Mouse (Mus musculus) activated CD4-positive, CD25-positive, alpha-beta regulatory T cell, adult 4 months (primary cell): ENCODE measurements around the gene H2-Eb2. TPM values are rescaled to one million over a fixed set of nuclear protein-coding genes. Genes with fewer than 3 reads are reported as not detected.
"Not testable (repeated sequence)": the region's sequence is repeated elsewhere in the genome, so short reads cannot be mapped to it uniquely, and the experiment has no call there.

Experiments
- ATAC-seq: one replicate; pipeline ENCODE4 v1.8.0; 2017
- polyA plus RNA-seq, 2 experiments: library from polyadenylated mRNA; unstranded; fragments of 100-300 nt; shearing (Covaris generic); gene quantifications; one replicate each; pipeline ENCODE4 v1.2.1; 2017

The H2-Eb2 gene
- polyA plus RNA-seq, 2 experiments from 2014 or later, result 0.13 to 0.36 TPM

DNA sequence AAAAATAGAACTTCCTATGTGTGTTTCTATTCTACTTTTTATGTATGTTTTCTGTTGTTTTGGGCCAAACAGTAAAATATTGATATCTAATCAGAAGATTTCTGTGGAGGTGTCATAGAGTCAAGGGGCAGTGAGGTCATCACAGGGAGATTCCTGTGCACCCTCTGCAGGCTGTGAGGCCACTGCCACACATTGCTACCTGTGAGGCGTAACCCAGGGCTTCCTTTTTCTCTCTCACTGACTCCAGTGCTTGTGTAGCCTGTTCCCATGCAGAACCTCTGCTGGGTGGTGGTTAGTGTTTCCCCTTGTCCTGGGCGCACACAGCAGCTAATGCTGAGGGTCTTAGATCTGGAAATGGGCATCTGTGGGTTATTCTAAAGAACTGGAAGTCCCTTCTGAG is 19.1 kb upstream of the H2-Eb2 start:
- no peak for ATAC-seq

DNA sequence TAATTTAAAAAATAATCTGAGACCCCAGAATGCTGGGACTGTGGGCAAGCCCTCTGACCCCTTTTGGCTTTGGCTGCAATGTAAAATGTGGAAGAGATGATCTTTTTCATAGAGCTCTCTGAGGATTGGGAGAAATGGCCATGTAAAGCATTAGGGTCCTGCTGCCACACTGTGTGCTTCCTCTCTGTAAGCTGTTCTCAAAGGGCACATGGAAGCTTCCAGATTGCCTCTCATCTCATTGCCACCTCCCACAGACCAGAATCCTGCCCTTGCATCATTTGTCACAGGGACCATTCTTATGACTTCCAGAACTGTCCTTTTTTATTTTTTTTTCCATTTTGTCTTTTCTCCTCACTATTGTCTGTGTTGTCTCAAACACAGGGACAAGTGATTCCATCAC is 18.2 kb upstream of the H2-Eb2 start:
- no peak for ATAC-seq

DNA sequence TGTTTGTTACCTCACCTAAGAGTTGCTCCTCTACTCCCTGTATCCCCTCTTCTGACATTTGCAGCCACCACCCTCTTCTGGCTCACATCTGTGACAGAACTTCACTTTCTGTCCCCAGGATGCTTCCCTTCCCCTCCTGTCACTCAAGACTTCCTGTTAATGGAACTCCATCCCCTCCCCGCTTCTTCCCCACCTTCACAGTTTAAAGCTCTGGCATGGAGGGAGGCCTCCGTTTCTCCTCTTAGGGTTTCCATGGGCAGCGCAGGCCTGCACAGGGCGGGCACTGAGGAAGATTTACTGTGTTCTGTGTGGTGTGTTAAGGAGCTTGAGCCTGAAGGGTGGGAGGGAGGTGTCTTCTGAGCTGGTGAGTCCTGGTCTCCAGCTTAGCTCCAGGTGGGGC is 17.3 kb upstream of the H2-Eb2 start:
- no peak for ATAC-seq

DNA sequence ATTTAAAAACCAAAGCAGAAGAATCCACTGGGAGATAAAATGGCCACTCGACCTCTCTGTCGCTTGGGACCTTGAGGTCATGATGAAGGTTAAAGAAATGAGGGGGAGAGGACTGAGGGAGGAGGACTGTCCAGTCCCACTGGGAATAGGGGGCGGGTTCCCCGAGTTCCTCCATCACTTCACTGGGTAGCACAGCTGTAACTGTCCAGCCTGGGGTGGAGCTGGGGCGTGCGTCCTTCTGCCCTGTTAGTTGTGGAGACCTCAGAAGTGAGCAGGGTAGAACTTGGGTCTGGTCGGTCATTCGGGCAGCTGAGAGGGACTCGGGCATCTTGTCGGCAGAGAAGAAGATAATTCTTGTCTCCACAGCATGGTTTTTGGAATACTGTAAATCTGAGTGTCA is 16.2 kb upstream of the H2-Eb2 start:
- ATAC-seq, result no peak

DNA sequence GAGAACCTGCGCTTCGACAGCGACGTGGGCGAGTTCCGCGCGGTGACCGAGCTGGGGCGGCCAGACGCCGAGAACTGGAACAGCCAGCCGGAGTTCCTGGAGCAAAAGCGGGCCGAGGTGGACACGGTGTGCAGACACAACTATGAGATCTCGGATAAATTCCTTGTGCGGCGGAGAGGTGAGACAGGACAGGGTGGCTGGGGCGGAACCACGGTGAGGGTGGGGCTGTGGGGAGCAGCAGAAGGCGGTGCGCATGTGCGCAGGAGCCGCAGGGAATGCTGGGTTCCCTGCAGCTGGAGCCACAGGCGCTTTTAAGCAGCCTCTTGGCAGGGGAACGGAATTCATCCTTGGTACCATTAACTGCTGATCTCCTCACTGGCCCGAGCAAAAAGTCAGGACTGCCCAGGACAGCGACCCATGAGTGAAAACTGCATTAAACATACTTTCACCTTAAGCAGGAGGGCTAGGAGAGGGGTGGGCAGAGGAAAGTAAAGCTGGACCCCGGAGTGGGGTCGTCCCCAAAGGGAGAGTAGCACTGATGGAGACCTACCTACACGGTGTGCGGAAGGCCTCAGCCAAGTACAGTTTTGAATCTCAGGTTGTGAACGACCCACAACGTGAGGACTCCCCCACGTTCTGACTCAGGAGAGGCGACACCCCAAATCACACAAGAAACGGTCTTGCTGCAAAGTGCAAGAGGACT is 15.6 kb upstream of the H2-Eb2 start:
- ATAC-seq, result no peak

DNA sequence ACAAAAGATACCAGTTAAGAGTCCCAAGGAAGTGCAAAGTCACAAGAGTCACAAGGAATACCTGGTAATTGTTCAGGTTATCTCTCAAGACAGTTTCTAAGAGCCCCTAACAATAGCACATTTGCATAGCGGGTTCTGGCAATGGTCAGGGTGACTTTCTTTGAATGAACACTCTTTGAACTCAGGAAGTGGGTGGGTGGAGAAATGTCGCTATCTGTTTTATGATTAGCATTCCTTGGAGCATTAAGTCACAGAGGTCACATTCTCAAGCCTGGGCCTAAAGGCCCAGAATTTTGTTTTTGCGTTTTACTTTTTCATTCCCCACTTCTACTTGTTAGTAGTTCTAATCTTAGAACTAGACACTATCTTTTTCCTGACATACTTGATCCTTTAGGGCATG is 14.9 kb upstream of the H2-Eb2 start:
- not testable (repeated sequence) for ATAC-seq

DNA sequence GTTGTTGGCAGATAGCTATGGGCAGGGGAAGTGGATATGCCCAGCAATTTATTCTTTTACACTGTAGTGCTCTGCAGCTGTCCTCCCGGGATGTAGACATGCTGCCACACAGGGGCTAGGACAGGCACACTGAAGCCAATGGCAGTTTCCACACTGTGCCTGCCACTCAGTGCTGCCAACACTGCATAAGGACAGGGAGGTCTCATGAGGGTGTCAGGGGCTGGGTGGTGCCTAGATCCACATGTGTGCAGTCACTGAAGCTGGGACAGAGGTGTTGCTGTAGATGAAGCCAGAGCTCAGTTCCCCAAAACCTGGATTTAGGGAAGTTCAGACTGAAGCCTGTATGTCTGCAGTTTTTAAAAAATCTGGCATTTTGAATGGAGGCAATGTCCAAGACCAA is 13.3 kb upstream of the H2-Eb2 start:
- ATAC-seq, result no peak

DNA sequence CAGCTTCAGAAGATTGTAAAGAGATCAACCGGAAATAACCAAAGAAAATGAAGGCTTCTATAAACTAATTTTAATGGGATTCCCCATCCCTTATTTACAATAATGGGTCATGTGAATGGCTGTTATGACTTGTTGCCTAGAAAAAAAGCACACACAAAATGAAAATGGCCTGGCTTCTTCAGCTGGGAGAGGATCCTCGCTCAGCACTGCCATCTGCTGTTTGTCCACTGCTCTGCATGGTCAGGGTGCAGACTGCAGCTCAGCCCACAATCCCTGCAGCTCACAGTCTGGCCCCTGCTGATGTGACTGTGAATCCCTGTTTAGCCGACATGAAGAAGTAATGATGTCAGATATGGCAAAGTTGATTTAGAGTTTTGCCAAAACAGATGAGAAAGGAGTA is 12.1 kb upstream of the H2-Eb2 start:
- peak; percentile 52 for ATAC-seq

DNA sequence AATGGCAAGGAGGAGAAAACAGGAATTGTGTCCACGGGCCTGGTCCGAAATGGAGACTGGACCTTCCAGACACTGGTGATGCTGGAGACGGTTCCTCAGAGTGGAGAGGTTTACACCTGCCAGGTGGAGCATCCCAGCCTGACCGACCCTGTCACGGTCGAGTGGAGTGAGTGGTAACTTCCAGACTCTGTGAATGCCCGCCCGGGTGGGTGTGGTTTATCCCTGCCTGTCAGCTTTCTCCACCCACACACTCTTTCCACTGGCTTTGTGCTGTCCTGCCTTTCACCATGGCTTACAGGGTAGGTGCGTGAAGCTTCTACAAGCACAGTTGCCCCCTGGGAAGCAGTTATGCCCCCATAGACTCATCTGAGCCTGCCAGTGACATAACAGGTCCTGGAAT is 11.2 kb upstream of the H2-Eb2 start:
- no peak for ATAC-seq

DNA sequence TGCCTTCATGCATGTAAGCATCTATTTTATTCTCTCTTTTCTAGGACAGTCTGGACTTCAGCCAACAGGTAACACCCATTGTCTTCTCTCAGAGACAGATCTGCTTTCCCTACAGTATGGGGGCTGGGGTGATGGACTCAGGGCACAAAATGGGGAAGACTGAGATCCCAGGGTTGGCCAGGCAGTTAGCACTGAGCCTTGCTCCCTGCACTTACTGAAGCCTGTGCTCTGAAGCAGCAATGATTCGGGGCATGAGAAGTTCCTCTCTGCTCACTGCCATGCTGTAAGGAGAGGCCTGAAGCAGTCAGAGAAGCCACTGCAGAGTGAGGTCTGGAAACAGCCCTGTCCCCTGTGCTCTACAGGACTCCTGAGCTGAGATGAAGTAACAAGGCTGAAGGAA is 10.0 kb upstream of the H2-Eb2 start:
- no peak for ATAC-seq

DNA sequence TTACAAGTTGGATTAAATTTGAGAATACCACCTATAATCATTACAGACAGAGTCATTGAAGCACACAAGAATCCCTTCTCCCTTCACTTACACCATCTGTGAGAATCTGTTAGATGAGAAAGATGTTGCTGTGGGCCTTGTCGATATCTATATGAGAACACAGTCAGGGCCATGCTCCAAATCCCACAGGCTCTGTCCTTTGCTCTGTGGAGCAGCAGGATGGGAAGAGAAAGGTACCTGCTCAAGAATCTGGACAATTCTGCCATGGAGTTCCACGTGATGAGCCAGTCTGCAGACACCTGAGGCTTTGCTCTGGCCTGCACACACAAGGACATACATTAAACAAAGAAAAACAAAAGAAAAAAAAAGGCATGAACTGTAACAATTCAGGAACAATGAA is 8.8 kb upstream of the H2-Eb2 start:
- no peak for ATAC-seq

DNA sequence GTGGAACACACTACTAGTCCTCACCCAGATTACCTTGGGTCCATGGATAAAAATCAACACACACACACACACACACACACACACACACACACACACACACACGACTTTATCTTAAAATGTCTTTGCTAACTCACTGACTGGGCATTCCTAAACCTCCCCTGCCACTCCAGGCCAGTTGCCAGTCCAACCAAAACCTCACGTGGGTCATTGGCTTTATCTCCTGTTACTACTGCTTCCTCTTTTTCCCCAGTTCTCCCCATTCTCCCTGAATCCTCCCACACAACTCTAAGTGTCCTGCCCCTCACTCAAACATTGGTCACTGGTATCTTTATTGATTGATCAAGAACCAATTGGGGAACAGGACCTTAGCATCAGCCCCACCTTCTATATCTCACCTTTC is 8.2 kb upstream of the H2-Eb2 start:
- ATAC-seq, result no peak

DNA sequence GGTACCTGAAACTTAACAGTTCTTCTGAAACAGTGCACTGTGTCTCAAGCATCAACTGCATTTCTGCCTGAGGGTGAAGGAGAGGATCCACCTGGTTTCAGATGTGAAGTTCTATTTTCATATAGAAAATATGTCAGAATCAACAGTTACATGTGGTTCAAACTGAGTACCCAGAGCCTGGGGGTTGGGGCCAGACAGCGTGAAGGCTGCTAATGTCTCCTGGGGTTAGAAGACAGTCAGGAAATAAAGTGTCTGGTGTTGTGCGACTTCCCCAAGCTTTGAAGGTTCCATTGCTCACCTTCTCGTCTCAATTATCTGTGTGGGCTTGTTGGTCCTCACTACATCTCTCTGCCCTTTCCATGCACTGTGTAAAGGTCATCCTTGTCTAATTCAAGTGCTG is 908 bp downstream of the H2-Eb2 start:
- ATAC-seq, result no peak

DNA sequence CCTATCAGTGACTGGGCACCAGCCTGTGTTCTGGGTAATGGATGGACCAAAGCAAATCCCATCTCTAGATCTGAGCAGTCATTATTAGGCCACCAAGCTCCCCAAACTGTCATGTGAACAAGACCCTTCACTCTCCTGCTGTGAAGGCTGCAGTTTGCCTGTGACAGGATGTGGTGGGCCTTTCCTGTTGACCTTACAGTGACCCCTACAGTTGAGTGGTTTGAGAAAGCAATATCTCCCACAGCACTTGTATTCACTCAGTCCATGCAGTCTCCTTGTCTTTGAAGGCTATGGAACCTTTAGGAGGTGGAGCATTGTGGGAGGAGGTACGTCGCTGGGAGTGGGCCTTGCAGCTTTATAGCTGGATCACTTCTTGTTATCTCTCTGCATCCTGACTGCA is 4.3 kb downstream of the H2-Eb2 start:
- peak; percentile 78 for ATAC-seq

DNA sequence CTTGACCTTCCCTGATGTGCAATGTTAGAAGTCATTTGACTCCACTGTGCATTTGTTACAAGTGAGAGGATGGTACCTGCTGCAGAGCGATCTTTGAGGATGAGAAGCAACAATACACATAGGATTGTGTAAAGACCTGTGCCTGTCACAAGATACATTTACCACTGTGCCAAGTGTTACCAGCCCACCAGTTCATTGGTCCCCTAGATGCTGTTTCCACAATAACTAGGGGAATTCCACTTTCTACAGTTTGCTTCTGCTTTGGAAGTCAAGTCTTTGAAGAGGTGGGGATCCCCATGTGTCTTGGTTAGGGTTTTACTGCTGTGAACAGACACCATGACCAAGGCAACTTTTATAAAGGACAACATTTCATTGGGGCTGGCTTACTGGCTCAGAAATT is 5.7 kb downstream of the H2-Eb2 start:
- ATAC-seq, result no peak

DNA sequence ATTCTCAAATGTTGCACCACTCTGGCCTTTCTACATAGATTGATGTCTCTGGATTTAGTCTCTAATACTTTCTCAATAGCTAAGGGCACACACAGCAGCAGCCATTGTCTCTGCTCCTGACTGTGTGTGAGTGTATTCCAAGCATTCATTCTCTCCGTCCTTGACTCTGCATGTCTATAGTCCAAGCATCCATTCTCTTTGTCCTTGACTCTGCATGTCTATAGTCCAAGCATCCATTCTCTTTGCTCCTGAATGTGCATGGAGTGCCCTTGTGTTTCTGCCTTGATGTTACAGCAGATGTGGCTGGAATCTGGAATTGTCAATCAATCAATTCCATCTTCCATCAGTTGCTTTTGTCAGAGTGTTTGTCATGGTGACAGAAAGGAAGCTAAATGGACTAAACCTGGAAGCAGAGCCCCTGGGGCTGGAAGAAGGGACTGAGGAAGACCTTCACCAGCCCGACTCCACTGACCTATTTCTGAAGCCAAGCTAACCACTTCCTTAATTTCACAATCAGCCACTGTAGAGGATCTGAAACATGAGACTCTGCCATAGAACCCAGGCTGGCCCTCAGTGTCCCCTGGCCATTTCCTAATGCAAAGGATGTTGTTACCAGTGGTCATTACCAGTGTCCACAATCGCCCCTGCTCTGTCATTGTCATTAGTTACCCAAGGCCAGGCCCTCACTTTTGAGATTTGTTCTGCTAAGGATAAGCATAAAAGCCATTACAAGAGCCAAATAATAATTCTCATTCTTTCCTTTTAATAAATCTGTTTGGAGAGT is 15.3 kb downstream of the H2-Eb2 start:
- no peak for ATAC-seq

DNA sequence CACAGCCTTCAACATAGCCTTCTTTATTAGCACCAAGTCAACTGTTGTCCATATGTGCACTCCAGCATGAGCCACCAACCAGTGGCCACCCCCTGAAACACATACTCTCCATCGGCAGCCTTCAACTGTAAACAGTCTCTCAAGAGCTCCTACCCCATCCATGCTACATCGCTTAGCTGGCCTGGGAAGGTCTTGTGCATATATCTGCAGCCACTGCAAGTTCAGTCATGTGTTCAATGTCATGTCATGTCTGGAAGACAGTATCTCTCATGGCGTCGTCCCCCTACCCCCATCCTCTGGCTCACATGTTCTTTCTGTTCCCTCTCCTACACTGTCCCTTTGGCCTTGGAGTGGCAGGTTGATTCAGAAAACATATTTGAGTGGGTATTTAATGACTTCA is 19.4 kb downstream of the H2-Eb2 start:
- ATAC-seq, result no peak

DNA sequence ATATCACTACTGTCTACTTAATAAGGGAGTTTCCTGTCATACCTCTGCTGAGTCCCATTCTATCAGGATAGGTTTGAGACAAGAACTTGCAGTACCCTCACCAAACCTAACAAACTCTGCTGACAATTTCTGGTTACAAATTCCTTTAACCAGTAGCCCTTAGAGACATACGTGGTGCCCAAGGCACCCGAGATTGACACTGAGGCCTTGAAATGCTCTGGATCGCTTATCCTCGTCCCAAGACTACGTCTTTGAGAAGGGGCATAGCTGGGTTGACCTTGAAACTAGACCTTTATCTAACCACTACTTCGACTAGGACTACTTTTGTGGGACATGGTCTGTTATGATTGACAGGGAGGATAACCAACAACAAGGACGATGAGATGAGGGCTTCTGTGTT is 20.0 kb downstream of the H2-Eb2 start:
- ATAC-seq, result no peak

DNA sequence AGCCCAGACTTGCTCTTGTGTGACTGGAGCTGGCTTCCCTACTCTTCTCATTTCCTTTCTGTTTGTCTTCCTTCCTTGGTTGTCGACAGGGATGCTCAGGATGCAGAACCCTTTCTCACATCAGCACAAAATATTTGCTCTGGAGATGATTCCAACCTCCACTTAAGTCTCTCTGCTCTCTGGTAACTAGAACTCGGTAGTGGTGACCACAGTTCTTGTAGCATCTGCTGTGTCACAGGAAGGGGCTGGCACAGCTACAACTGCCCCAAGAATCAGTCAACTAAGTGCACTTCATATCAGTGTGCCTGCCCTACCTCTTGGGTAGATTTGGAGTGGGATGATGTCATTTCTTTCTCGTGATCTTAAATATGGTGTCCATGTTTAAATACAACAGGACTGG is 20.6 kb downstream of the H2-Eb2 start:
- no peak for ATAC-seq

DNA sequence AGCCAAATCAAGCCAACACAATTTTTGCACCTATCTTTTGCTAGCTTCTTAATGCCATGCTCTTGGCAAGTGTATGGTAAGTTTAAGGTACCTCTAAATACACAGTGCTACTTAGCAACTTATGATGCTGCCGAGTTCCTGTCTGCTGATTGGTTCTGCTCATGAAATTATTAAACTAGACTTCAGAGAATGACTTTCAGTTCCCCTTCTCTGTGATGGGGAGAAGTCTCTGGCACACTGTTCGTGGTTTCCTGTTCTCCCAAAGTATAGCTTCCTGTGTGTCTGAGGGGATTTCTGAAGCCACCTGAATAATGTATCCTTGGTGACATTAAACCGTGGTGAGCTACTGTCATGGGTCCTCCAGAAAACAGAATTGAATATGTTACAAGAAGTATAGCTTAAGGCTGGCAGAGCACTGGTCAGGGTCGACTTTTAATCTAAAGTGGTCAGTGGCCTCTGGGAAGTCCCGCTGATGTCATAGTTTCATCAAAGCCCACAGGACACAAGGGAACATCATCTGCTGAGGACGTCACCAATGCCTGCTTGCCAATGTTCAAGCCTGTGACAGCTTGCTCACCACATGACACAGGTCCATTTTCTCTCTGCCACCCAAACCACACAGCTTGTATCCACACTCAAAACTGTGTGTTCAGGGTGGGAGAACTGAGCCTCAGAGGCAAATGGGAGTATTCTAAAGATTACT is 22.3 kb downstream of the H2-Eb2 start:
- peak; percentile 91 for ATAC-seq

DNA sequence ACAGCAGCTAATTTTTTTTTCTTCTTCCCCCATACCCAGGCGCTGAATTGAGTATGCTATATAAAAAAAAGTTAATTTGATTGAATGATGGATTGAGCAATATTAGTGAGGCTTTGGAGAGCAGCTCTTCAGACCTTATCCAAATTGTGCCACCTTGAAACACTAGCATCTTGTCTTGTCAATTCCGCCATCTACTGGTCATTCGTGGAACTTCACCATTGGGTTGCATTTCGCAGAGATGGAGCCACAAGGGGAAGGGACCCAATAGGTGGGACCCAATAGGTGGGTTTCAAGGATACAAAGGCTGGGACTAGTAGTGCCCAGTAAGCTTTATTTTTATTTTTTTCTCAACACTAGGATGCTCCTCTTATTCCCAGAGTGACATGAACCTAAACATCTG is 24.0 kb downstream of the H2-Eb2 start:
- ATAC-seq, result no peak

DNA sequence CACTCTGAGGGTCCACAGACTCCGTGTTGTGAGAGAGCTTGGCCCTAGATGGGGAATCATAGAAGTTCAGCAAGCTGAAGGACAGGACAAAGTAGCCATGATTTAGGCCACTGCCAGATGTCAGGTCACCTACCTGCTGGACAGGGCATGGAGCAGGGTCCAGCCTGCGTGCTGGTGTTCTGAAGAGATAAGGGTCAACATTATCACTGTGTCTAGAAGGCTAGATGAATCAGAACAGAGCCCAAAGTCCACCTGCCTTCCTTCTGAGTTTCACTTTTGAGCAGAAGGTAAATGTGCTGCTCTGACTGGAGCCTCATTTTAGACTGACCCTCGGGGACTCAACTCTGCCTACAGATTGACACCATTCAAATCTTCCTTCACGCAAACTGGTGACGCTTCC is 29.1 kb downstream of the H2-Eb2 start, which contains the start of gene Btnl2:
Gene Btnl2 (plus strand): TSS at position 284 of the 400 bp plus-strand sequence.
- ATAC-seq, result no peak

DNA sequence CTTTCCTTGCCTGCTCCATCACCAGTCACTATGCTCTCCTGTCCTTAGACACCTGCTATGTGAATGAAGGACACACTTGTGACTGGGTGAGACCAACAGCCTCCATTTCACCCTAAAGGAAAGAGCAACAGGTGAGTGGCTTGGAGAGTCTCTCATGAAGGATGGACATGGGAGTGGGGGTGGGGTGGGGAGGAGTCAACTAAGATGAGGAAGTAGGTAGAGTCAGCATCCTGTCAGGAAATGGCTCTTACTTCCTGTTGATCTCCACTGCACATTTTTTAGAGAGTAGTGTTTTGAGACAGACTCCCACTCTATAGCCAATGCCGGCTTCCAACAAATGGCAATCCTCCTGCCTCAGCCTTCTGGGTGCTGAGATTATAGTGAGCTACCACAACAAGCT is 29.5 kb downstream of the H2-Eb2 start:
- peak; percentile 88 for ATAC-seq
